Mouse (Mus musculus) small intestine, adult 2 months (tissue): ENCODE measurements at regions not wholly inside any gene's neighbourhood (a gene's known extent, or its start where the extent isn't known, plus 50 kb on each side); places are given as distances from the start of the nearest gene placed in this dataset.

ENCODE experiments used
- H3K27ac ChIP-seq: fragments of 200-500 bp; 2 replicates; pipeline ENCODE4 v1.5.1; 2012; ENCODE audit warnings: low read depth, low read length, control low read depth, inconsistent platforms; ENCODE audit not compliant: insufficient read depth
- H3K27me3 ChIP-seq: fragments of 200-500 bp; 2 replicates; pipeline ENCODE4 v1.6.1; 2012; ENCODE audit warnings: mild to moderate bottlenecking, moderate library complexity, low read length, inconsistent platforms; ENCODE audit not compliant: control insufficient read depth, insufficient read depth
- H3K36me3 ChIP-seq: fragments of 200-500 bp; 2 replicates; pipeline ENCODE4 v1.6.1; 2012; ENCODE audit warnings: mild to moderate bottlenecking, low read length, control low read depth, inconsistent platforms; ENCODE audit not compliant: control insufficient read depth, insufficient read depth
- H3K4me1 ChIP-seq: fragments of 200-500 bp; 2 replicates; pipeline ENCODE4 v1.6.1; 2012; ENCODE audit warnings: low read length, inconsistent platforms, mixed read lengths; ENCODE audit not compliant: control insufficient read depth, insufficient read depth, insufficient read length
- H3K4me3 ChIP-seq: fragments of 200-500 bp; 2 replicates; pipeline ENCODE4 v1.5.1; 2012; ENCODE audit warnings: low read depth, mild to moderate bottlenecking, control low read depth, inconsistent platforms, low read length, moderate library complexity
- CTCF ChIP-seq: fragments of 200-500 bp; IDR thresholded peaks from 2 replicates; pipeline ENCODE4 v1.5.1; 2012; ENCODE audit warnings: low read depth, mild to moderate bottlenecking, control low read depth, inconsistent platforms, low read length, moderate library complexity, mixed read lengths; ENCODE audit not compliant: insufficient replicate concordance, insufficient read length; ENCODE audit errors: extremely low read depth
- POLR2A ChIP-seq: fragments of 200-500 bp; IDR thresholded peaks from 2 replicates; pipeline ENCODE4 v1.6.1; 2012; ENCODE audit warnings: low read depth, mild to moderate bottlenecking, control low read depth, inconsistent platforms, low read length, moderate library complexity
- WGBS: fragments of 180-500 bp; shearing (Covaris S2); methylation state at CpG from one replicate; pipeline ENCODE4 v1.1.7; 2018; 5-methylcytosine and 5-hydroxymethylcytosine counted together

DNA sequence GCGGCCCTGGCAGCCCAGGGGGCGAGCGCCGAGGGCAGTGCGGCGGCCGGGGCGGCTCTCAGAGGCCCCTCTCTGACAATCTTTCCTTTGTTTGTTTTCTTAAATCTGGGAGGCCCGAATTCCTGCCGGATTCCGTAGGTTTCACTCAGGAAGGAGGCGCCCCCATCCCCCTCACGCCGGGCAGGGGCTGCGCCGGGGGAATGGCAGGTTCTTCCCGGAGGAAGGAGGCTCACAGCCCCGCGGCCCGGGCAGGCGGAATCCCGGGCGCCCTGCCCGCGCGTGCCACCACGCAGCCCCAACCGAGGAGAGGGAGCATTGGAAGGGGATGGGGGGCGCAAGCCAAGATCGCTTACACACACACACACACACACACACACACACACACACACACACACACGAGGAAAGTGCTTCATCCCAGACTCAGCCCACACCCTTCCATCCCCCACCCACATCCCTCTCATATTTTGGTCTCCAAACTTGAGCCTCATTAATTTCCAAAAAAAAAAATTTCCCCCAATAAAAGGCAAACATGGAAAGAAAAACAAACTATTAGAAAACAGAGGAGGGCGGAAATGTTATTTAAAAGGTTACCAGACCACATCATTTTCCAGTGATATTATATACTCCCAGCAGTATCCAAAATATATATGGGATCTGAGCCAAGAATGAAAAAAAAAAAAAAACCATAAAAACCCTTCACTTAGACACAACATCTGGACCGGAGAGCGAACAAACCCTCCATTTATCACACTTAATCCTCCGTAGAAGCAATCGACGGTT, 51.0 kb upstream of the Foxp4 start:
- no peak for TF ChIP-seq CTCF
- TF ChIP-seq POLR2A: no peak
- Histone ChIP-seq H3K4me3 (peak overlapping the region; percentile 72), H3K27ac (peak overlapping the region; percentile 89)

DNA sequence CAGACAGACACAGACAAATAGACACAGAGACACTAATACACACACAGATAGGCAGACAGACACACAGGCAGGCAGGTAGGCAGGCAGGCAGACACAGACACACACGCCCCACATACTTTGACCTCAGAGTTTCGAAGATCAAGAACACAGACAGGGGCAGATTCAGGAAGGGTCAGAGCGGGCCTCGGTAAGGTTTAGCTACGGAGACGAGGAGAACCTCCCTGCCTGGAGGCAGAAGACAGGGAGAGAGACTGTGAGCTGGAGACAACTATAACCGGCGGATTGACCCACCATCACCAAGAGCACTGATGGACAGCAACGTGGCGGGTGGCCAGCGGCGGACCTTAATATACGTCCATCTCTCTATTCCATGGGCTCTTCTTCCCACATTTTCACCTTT, 50.1 kb upstream of the Foxp4 start:
- Histone ChIP-seq H3K27ac (peak overlapping the region; percentile 89), H3K27me3 (no peaks in the 10 kb centered on the region), H3K4me3 (peak overlapping the region; percentile 72), H3K4me1 (peaks cover 22% of the 10 kb centered on the region), H3K36me3 (no peaks in the 10 kb centered on the region)
- TF ChIP-seq POLR2A (no peak), CTCF (no peak)
- 4% methylated on average over 13 of the region's 13 CpGs for whole genome bisulfite sequencing

More for the DNA sequence above, 51.0 kb upstream of the Foxp4 start:
- H3K27me3 ChIP-seq: no peaks in the 10 kb centered on the region
- no peaks in the 10 kb centered on the region for H3K36me3 ChIP-seq
- peaks cover 22% of the 10 kb centered on the region for H3K4me1 ChIP-seq
- WGBS: 2% methylated on average over 35 of the region's 37 CpGs
